Mouse (Mus musculus): ENCODE results near the gene Rbm3. TPM values are rescaled to one million over a fixed set of nuclear protein-coding genes. Genes with fewer than 3 reads are reported as not detected.

Gene Rbm3
- polyA plus RNA-seq, 1 experiment from 2014 or later, result 397 TPM

DNA sequence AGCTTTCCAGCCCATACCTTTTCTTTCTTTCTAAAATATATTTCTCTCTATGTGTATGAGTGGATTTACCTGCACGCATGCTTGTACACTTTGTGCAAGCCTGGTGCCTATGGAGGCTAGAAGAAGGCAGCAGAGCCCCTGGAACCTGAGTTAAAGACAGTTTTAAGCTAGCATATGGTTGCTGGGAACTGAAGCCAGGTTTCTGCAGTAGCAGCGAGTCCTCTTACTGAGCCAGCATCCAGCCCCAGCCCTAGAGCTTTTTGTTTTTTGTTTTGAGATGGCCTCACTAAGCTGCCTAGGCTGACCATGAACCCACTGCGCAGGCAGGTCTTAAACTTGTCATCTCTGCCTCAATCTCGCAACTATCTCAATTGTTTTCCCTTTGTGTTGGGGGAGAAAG lies 18.8 kb upstream of the Rbm3 start:
- DNase-seq (ENCODE audit: low spot score), result no peak
- H3K36me3 ChIP-seq, result 0 out of 2 replicates have a peak, but pooled peaks cover 3% of the 10 kb centered on the region
- H3K27me3 ChIP-seq (ENCODE audit: low read depth, poor library complexity, severe bottlenecking), result no peaks in the 10 kb centered on the region
- no peak overlapping the region for H3K27ac ChIP-seq (replicated peaks)
- no peaks in the 10 kb centered on the region for H3K4me1 ChIP-seq
- 89% methylated on average over 4 of the region's 4 CpGs for WGBS
- no peaks in the 10 kb centered on the region for H3K9me3 ChIP-seq (replicated peaks)
- H3K4me3 ChIP-seq, result no peak overlapping the region

DNA sequence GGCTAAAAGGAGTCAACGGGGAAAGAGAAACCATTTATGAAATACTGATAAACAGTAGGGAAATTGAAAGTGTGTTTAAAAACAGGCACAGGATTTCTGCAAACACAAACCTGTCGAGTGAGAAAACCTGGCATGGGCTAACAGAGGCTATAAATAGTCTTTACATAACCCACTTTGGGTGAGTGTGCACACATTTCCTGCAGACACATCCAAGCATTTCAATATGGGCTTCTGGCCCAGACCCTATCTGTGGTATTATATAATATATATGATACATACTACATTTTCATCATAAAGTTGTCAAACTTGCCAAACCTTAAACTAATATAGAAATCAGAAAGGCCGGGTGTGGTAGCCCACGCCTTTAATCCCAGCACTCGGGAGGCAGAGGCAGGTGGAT lies 17.4 kb upstream of the Rbm3 start:
- Histone ChIP-seq H3K27ac (replicated peaks) (no peak overlapping the region), H3K4me1 (no peaks in the 10 kb centered on the region), H3K27me3 (ENCODE audit: low read depth, poor library complexity, severe bottlenecking) (no peaks in the 10 kb centered on the region), H3K4me3 (no peak overlapping the region), H3K9me3 (replicated peaks) (no peaks in the 10 kb centered on the region), H3K36me3 (no peaks in the 10 kb centered on the region)
- 94% methylated on average over 5 of the region's 5 CpGs for WGBS
- DNase-seq (ENCODE audit: low spot score), result no peak

GRCm38 (mm10) chrX:8143750-8144149 lies 1.9 kb downstream of the Rbm3 start:
- Histone ChIP-seq H3K4me1 (peaks cover 16% of the 10 kb centered on the region), H3K9me3 (replicated peaks) (peaks cover 8% of the 10 kb centered on the region; the same call in 1 of the 2 replicates), H3K27me3 (ENCODE audit: low read depth, poor library complexity, severe bottlenecking) (no peaks in the 10 kb centered on the region), H3K27ac (replicated peaks) (peak overlapping the region; percentile 97; the same call in 1 of the 2 replicates), H3K4me3 (peak overlapping the region; percentile 68), H3K36me3 (peaks cover 53% of the 10 kb centered on the region)
- DNase-seq (ENCODE audit: low spot score), result no peak
- 88% methylated on average over 7 of the region's 7 CpGs for WGBS

GRCm38 (mm10) chrX:8142948-8143347 lies 2.7 kb downstream of the Rbm3 start:
- Histone ChIP-seq H3K9me3 (replicated peaks) (peaks cover 8% of the 10 kb centered on the region; the same call in 1 of the 2 replicates), H3K27me3 (ENCODE audit: low read depth, poor library complexity, severe bottlenecking) (no peaks in the 10 kb centered on the region), H3K36me3 (peaks cover 61% of the 10 kb centered on the region), H3K4me1 (peaks cover 16% of the 10 kb centered on the region), H3K4me3 (peak overlapping the region; percentile 14; the same call in 1 of the 2 replicates), H3K27ac (replicated peaks) (no peak overlapping the region)
- WGBS, result 92% methylated on average over 7 of the region's 7 CpGs
- no peak for DNase-seq (ENCODE audit: low spot score)

DNA sequence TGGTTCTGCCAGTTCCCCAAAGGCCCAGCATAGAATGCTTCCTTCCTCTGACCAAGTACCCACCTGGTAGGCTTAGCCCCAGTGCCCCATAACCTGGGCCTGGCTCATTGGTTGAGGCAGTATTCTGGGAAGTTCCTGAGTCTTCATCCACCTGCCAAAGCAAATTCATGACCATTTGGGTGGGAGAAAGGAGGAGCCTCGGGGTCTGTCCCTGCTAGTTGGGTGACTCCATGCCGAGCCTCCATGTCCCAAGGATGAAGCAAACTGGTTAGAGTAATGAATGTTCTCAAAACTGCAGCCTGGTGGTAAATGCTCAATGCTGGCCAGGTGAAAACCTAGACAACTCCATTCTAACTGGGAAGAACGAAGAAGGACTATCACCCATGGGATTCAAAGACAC lies 4.6 kb downstream of the Rbm3 start:
- Histone ChIP-seq H3K4me1 (peaks cover 16% of the 10 kb centered on the region), H3K9me3 (replicated peaks) (peaks cover 8% of the 10 kb centered on the region; the same call in 1 of the 2 replicates), H3K36me3 (peaks cover 64% of the 10 kb centered on the region), H3K4me3 (no peak overlapping the region), H3K27ac (replicated peaks) (no peak overlapping the region), H3K27me3 (ENCODE audit: low read depth, poor library complexity, severe bottlenecking) (no peaks in the 10 kb centered on the region)
- 86% methylated on average over 3 of the region's 3 CpGs for WGBS
- DNase-seq (ENCODE audit: low spot score), result no peak

DNA sequence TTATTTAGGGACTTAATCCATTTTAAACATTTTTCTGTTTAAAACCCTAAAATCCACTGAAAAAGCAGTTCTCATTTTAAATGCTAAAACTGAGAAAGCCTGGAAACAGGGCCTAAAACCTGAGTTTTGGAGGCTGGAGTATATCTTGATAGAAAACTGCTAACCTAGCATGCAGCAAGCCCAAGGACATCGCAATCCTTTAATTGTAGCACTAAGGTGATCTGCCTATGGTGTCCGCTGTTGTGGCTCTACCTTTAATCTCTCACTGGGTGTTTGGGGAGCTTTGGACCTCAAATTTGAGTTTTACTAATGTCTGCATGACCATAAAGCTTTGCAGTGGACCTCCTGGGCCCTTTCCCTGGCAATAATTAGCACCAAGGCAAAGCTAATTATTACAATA lies 5.2 kb downstream of the Rbm3 start:
- Histone ChIP-seq H3K27me3 (ENCODE audit: low read depth, poor library complexity, severe bottlenecking) (no peaks in the 10 kb centered on the region), H3K36me3 (peaks cover 64% of the 10 kb centered on the region), H3K27ac (replicated peaks) (no peak overlapping the region), H3K4me3 (no peak overlapping the region), H3K9me3 (replicated peaks) (peaks cover 8% of the 10 kb centered on the region; the same call in 1 of the 2 replicates), H3K4me1 (peaks cover 16% of the 10 kb centered on the region)
- no peak for DNase-seq (ENCODE audit: low spot score)
- WGBS, result 91% methylated on average over 2 of the region's 2 CpGs

DNA sequence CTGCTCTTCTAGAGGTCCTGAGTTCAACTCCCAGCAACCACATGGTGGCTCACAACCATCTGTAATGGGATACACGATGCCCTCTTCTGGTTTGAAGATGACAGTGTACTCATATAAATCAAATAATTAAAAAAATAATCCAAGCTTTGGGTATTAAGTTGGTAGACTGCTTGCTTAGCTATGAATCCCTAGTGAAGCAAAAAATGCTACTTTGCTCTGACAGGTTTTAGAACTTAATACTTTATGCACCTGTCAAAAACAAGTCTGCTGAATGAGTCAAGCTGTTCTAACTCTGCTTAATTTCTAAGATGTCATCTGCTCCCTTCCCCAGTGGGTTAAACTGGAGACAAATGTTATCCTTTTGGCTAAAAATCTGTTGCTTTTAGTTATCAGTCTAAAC lies 6.2 kb downstream of the Rbm3 start:
- H3K36me3 ChIP-seq, result peaks cover 62% of the 10 kb centered on the region
- no peak overlapping the region for H3K4me3 ChIP-seq
- no peaks in the 10 kb centered on the region for H3K27me3 ChIP-seq (ENCODE audit: low read depth, poor library complexity, severe bottlenecking)
- H3K9me3 ChIP-seq (replicated peaks), result peaks cover 4% of the 10 kb centered on the region; the same call in 1 of the 2 replicates
- DNase-seq (ENCODE audit: low spot score), result no peak
- H3K27ac ChIP-seq (replicated peaks), result no peak overlapping the region
- WGBS, result 83% methylated on average over 1 of the region's 1 CpGs
- peaks cover 16% of the 10 kb centered on the region for H3K4me1 ChIP-seq

DNA sequence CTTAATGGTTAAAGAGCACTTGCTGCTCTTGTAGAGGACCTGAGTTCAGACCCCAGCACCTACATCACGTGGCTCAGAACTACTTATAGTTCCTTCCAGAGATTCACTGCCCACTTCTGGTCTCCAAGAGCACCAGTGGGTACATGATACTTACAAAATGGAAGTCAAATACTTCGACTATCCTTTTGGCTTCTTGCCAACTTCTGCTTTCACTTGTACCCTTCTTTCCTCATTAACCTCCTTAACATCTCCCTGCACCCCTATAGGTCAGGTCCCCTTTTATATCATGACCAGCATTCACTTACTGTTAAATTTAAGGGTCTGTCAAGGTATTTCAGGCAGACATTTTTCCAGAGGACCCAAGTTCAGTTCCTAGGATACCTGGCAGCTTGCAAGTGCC lies 9.8 kb downstream of the Rbm3 start:
- Histone ChIP-seq H3K9me3 (replicated peaks) (0 out of 2 replicates have a peak, but pooled peaks cover 10% of the 10 kb centered on the region), H3K4me3 (no peak overlapping the region), H3K27me3 (ENCODE audit: low read depth, poor library complexity, severe bottlenecking) (no peaks in the 10 kb centered on the region), H3K36me3 (peaks cover 31% of the 10 kb centered on the region), H3K4me1 (peaks cover 5% of the 10 kb centered on the region), H3K27ac (replicated peaks) (no peak overlapping the region)
- 60% methylated on average over 2 of the region's 2 CpGs for WGBS
- DNase-seq (ENCODE audit: low spot score), result no peak

GRCm38 (mm10) chrX:8132017-8132976 lies 13.4 kb downstream of the Rbm3 start, which contains the start of gene Wdr13:
Wdr13 (minus strand) TSS chrX:8132892.
- Histone ChIP-seq H3K27me3 (ENCODE audit: low read depth, poor library complexity, severe bottlenecking) (no peaks in the 10 kb centered on the region), H3K4me1 (peaks cover 5% of the 10 kb centered on the region), H3K4me3 (peak within 1 kb of the TSS; percentile 63), H3K9me3 (replicated peaks) (0 out of 2 replicates have a peak, but pooled peaks cover 17% of the 10 kb centered on the region), H3K27ac (replicated peaks) (peak within 1 kb of the TSS; percentile 91), H3K36me3 (peaks cover 29% of the 10 kb centered on the region)
- DNase-seq (ENCODE audit: low spot score), result peak; percentile 86
- 17% methylated on average over 38 of the region's 40 CpGs for WGBS

DNA sequence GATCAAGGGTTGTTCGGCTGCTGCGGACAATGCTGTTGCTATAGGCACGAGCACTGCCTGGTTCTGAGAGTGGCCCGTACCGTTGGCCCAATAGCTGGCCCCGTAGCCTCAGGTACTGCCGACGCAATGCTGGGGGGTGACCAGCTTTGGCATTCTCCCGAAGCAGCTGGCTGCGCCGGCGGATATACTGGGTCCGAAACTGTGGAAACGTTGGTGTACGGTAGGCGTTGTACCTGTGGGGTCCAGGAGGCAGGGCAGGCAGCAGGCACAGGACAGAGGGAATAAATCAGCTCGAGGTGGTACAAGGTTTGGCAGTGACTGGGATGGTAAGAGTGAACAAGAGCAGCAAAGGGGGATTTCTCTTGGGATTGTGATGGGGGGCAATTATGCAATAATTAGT lies 14.3 kb downstream of the Rbm3 start:
- WGBS, result 91% methylated on average over 17 of the region's 17 CpGs
- no peaks in the 10 kb centered on the region for H3K27me3 ChIP-seq (ENCODE audit: low read depth, poor library complexity, severe bottlenecking)
- no peak for DNase-seq (ENCODE audit: low spot score)
- peaks cover 31% of the 10 kb centered on the region for H3K36me3 ChIP-seq
- H3K4me1 ChIP-seq, result peaks cover 5% of the 10 kb centered on the region
- H3K27ac ChIP-seq (replicated peaks), result peak overlapping the region; percentile 91
- peak overlapping the region; percentile 63 for H3K4me3 ChIP-seq
- H3K9me3 ChIP-seq (replicated peaks), result 0 out of 2 replicates have a peak, but pooled peaks cover 17% of the 10 kb centered on the region

DNA sequence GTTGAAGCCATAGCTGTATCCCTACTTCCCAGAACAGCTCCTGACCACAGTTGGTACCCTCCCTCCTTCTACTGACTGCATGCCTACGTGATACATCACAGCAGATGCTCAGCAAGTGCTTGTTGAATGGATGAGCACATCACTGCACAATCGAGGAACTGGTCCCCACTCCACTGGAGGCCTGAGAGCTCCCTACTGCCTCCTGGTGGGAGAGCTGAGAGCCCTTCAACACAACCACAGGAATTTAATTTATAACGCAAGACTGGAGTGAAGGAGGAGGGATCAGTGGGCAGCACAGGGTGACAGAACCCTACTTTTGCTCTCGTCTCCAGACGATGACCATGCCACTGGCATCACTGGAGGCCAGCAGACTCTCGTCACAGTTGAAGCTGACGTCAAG lies 20.4 kb downstream of the Rbm3 start:
- no peak for DNase-seq (ENCODE audit: low spot score)
- H3K36me3 ChIP-seq, result peaks cover 46% of the 10 kb centered on the region
- no peak overlapping the region for H3K27ac ChIP-seq (replicated peaks)
- peaks cover 14% of the 10 kb centered on the region; the same call in 1 of the 2 replicates for H3K9me3 ChIP-seq (replicated peaks)
- no peaks in the 10 kb centered on the region for H3K4me1 ChIP-seq
- H3K27me3 ChIP-seq (ENCODE audit: low read depth, poor library complexity, severe bottlenecking), result no peaks in the 10 kb centered on the region
- H3K4me3 ChIP-seq, result no peak overlapping the region
- WGBS, result 75% methylated on average over 7 of the region's 7 CpGs

- H3K9me3 ChIP-seq (replicated peaks), result peaks cover 12% of the 10 kb centered on the region; the same call in 1 of the 2 replicates
- H3K4me1 ChIP-seq, result no peaks in the 10 kb centered on the region
- H3K4me3 ChIP-seq, result no peak overlapping the region
- no peak for DNase-seq (ENCODE audit: low spot score)
- 84% methylated on average over 6 of the region's 6 CpGs for WGBS
- no peaks in the 10 kb centered on the region for H3K27me3 ChIP-seq (ENCODE audit: low read depth, poor library complexity, severe bottlenecking)
- peaks cover 39% of the 10 kb centered on the region for H3K36me3 ChIP-seq
- H3K27ac ChIP-seq (replicated peaks), result no peak overlapping the region
These were observed 21.7 kb downstream of the Rbm3 start for GRCm38 (mm10) chrX:8123821-8124470.

Data from midbrain, embryonic 10.5 days (tissue).